Mouse (Mus musculus) cerebellum, postnatal 25 days (tissue): Measurements from ENCODE around the gene Gm3776.
"Not testable (repeated sequence)": the region's sequence is repeated elsewhere in the genome, so short reads cannot be mapped to it uniquely, and the experiment has no call there.

Source experiments
- DNase-seq, 2 experiments: peaks; one replicate each; pipeline ENCODE4 v3.0.0; 2021; ENCODE audit warnings: mixed read lengths in 2 of 2

The Gm3776 gene

GRCm38 (mm10) chr9:78256914-78257313 lies at the start of gene Gm3776:
TSS of gene Gm3776 (plus strand) at chr9:78257129.
- not testable (repeated sequence) for DNase-seq

- no peak for DNase-seq
Measured at GRCm38 (mm10) chr9:78208956-78209355, 48.0 kb upstream of the Gm3776 start.

DNA sequence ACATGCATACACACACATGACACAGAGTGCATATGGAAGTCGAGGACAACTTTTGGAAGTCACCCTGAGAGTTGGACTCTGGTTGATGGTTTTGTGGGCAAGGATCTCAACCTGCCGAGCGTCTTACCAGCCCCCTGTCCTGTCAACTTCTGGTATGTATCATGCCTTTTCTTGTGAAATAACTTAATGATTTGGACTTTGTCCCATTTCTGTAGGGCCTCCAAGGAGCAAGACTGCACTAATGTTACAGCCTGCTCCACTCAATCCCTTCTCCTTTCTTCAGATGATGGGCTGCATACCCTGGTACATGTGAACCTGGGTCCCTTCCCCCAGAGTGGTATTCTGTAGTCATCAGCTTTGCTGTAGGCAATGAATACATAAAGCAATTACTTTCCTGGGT lies 46.9 kb upstream of the Gm3776 start:
- DNase-seq = no peak

DNA sequence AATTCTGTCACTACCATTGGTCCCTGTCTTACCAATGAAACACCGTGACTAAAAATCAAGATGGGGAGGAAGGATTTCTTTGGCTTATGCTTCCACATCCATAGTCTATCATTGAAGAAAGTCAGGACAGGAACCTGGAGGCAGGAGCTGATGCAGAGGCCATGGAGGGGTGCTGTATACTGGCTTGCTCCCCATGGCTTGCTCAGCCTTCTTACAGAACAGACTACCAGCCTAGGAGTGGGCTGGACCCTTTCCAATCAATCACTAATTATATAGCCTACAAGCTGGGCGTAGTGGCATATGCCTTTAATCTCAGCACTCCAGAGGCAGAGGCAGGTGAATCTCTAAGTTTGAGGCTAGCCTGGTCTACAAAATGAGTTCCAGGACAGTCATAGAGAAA lies 46.1 kb upstream of the Gm3776 start:
- DNase-seq = no peak

DNA sequence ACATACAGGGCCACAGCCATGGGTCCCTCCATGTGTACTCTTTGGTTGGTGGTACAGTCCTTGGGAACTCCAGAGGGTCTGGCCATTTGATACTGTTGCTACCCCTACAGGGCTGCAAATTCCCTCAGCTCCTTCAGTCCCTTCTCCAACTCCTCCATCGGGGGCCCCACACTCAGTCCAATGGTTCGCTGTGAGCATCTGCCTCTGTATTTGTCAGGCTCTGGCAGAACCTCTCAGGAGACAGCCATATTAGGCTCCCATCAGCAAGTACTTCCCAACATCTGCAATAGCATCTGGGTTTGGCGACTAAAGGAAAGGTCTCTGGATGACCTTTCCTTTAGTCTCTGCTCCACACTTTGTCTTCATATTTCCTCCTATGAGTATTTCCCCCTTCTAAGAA lies 45.4 kb upstream of the Gm3776 start:
- no peak for DNase-seq

DNA sequence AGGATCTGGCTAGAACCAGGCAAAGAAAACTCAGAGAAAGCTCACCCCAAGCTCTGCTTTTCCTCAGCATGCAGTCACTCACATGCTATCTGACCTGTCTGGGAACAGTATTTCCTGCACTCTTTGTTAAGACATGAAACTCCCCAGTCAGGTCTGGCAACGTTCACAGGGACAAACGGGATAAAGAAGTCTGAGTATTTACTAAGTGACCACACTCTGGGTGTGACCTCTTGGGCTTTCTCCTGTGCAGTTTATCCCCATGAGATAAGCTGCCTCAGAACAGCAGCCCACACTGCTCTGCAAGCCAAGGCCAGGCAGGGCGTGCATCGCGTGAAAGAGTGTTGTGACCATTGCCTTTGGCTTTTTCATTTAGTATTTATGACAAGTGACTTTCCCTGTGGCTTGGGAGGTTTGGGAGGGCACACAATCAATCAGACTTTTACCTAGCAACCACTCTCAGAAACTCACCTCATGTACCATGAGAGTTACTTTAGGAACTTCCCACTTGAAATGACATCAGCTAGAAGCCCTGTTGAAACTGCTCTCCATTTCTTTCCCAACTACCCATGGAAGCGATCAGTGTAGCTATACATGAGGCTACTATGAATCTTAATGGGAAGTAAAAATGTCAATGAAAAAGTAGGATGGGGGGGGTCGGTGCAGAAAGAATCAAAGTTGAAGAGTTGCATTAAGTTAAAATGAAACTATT lies 44.4 kb upstream of the Gm3776 start:
- no peak for DNase-seq

GRCm38 (mm10) chr9:78217074-78217473 lies 39.9 kb upstream of the Gm3776 start:
- DNase-seq = no peak

- DNase-seq = no peak
Measured at GRCm38 (mm10) chr9:78222616-78223015, 34.3 kb upstream of the Gm3776 start.

- no peak for DNase-seq
Measured at GRCm38 (mm10) chr9:78223221-78223902, 33.6 kb upstream of the Gm3776 start.

GRCm38 (mm10) chr9:78224418-78224817 lies 32.5 kb upstream of the Gm3776 start:
- DNase-seq = no peak

GRCm38 (mm10) chr9:78225304-78225703 lies 31.6 kb upstream of the Gm3776 start:
- DNase-seq = no peak

DNA sequence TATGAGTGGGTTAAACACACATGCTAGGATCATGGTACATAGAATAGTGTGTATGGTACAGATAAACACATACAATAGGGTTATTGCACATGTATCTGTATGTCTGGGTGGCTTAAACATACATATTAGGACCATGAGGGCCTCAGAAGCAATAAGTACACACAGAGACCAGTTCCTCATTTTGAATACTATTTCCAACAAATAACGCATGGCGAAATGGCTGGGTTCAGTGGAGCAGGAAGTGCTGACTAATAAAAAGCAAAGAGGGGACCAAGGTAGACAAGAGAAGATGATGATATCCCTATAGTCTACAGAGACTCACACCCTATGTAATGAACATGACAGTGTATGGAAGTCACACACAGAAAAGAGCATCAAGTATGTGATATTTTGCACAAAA lies 28.8 kb upstream of the Gm3776 start:
- no peak for DNase-seq

- DNase-seq = not testable (repeated sequence)
Measured at GRCm38 (mm10) chr9:78229658-78230057, 27.3 kb upstream of the Gm3776 start.

DNA sequence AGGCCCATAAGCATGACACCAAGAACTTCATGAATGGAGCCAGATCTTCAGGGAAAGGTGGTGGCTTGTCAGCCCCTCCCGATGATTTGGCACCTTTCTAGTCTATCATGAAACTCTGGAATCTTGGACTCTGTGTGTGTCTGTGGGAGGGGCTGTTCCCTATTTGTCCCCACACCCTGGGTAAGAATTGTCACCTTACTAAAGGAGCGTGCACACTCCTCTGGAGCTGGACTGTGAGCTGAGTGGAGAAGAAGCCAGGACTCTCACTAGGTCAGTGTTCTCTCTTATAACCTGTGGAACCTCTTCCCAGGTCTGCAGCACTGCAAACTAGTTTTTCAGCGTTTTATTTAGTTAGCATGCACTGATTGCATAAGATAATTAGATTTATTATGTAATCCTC lies 26.5 kb upstream of the Gm3776 start, which contains the start of gene Gsta1:
TSS of gene Gsta1 (plus strand) at position 196 of the 400 bp plus-strand sequence.
- DNase-seq = not testable (repeated sequence)

GRCm38 (mm10) chr9:78233121-78233695 lies 23.7 kb upstream of the Gm3776 start:
- not testable (repeated sequence) for DNase-seq

DNA sequence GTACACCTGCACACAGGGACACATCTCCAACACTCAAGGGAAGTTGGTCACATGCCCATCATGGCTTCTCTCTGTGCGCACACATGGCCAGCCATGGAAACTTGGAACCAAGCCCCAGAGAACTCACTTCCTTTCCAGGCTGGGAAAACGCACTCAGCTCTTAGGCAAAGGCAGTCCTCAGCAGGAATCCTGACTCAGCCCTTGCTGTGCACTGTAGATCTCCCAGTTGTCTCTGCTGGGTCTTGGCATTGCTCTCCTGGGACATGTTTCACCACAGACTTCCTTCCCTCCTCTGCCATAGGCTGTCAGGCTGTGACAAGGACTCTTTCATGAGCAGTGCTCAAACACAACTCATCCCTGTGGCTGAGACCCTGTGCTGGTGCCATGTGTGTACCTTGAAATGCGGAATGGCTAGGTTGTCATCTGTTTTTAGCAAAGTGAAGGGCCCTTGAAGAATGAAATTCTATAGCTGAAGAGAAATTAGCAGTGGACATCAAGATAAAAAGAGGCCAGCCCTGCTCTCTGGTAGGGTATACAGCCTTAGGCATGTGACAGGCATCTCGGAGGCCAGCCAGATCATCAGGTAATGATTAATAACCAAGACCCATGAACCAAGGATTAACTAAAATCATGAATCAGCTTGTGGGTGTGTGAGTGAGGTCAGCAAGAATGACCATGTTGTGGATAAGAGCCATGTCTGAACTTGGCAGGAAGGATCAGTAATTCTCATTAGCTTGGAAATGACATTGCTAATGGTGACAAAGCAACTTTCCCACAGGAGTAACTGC lies 1.1 kb upstream of the Gm3776 start:
- DNase-seq = peak; percentile 15 to 25

DNA sequence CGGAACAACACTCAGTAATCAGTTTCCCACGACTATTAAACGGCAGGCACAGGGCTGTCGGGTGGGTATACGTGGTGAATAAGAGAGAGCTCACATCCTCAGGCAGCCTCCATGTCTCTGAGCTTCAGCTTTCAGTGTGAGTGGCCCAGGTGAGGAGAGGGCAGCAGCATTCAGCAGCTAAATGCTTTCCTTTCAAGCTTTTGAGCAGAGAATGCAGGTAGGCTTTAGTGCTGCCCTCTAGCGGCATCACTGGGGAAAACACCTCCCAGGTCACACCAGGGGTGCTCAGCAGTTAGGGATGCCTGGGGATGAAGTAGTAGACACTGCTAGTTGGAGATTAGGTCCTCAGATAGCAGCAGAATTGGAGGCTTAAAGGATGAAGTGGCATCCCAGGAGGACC lies 2.8 kb downstream of the Gm3776 start:
- peak; percentile 50 to 52 for DNase-seq

GRCm38 (mm10) chr9:78270945-78271344 lies 14.0 kb downstream of the Gm3776 start:
- not testable (repeated sequence) for DNase-seq

- DNase-seq = peak; percentile 11 to 39
Measured at GRCm38 (mm10) chr9:78282002-78282711, 25.2 kb downstream of the Gm3776 start.

DNA sequence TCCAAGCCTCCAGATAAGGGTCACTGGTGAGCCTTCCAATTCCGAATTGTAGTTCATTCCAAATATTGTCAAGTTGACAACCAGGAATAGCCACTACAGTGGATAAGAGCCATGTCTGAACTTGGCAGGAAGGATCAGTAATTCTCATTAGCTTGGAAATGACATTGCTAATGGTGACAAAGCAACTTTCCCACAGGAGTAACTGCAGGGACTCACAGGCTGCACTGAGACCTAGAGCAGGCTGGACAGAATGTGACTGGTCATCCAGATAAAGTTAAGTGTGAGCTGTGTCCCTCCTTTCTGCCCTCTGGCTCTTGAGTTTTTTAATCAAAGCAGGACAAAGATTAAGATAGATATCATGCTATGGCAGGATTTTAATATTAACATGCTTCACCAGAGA lies 32.1 kb downstream of the Gm3776 start:
- not testable (repeated sequence) for DNase-seq

DNA sequence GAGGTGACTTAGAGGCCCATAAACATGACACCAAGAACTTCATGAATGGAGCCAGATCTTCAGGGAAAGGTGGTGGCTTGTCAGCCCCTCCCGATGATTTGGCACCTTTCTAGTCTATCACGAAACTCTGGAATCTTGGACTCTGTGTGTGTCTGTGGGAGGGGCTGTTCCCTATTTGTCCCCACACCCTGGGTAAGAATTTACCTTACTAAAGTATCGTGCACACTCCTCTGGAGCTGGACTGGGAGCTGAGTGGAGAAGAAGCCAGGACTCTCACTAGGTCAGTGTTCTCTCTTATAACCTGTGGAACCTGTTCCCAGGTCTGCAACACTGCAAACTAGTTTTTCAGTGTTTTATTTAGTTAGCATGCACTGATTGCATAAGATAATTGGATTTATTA lies 32.8 kb downstream of the Gm3776 start, which contains the start of gene Gm10639:
TSS of gene Gm10639 (plus strand) at position 201 of the 400 bp plus-strand sequence.
- DNase-seq = not testable (repeated sequence)

DNA sequence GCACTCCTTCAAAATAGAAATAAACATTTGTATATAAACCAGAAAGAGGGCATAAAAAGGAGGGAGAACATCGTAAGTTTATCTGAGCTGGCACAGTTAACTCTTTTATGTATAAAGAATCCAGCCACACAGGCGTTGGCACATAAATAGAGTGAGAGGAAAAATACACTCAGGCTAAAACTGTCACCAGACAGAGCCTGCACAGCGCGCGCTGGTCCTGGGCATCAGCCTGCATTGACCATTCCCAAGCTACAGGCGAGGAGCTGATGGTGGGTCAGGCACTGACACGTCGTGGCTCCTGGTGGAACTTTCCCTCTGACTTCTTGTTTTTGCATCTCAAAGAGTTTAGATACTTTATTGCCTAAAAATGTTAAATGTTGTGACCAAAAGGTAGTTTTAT lies 35.5 kb downstream of the Gm3776 start:
- not testable (repeated sequence) for DNase-seq
